Mouse (Mus musculus) gastrocnemius, adult 2 months (tissue): Measurements from ENCODE around the gene Pnrc2. TPM values are rescaled to one million over a fixed set of nuclear protein-coding genes. Genes with fewer than 3 reads are reported as not detected.
A peak's percentile ranks its signal among the peaks of the same experiment; 100 is the strongest.

Experiments
- DNase-seq: peaks from one replicate; pipeline ENCODE4 v3.0.0; 2022
- H3K27ac ChIP-seq: fragments of 200-600 bp; 2 replicates; pipeline ENCODE4 v1.8.1; 2022; ENCODE audit warnings: mild to moderate bottlenecking
- H3K4me3 ChIP-seq: fragments of 200-600 bp; 2 replicates; pipeline ENCODE4 v1.8.1; 2022; ENCODE audit warnings: mild to moderate bottlenecking, moderate library complexity
- CTCF ChIP-seq: fragments of 200-600 bp; IDR thresholded peaks from 2 replicates; pipeline ENCODE4 v1.8.1; 2022; ENCODE audit warnings: antibody characterized with exemption, mild to moderate bottlenecking, moderate library complexity
- intact Hi-C: fragments of 180-260 bp; cut with DNase I; formaldehyde crosslinking; loops from one replicate; pipeline ENCODE4 v1.15.1; 2025
- total RNA-seq, 2 experiments: library from RNA; stranded (reverse); gene quantifications; 2 replicates each; pipeline ENCODE4 v1.2.3; 2021

Pnrc2 gene
- total RNA-seq, 2 experiments from 2014 or later = 36.7 to 44.8 TPM

DNA sequence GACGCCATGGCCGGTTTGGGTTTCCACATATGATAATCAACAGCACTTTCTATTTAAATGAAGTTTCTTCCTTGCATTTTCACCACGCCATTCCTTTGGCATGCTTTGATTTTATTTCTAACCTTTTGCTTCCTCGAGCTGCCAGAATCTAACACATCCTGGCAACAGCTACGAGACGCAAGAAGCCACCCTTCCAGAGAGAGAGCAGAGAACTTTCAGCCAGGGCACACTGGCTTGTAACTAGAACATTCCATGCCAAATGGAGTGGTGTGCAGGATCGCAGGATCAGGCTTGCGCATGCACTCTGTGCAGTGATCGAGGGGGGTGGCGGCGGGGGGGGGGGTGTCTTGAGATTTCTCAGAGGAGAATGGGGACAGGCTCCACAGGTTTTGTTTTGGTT is 41.6 kb downstream of the Pnrc2 start:
- peak overlapping the region; percentile 31 for H3K4me3 ChIP-seq
- H3K27ac ChIP-seq = peak overlapping the region; percentile 90
- peak; percentile 74 for DNase-seq
- intact Hi-C loops = no loop called here
- TF ChIP-seq CTCF = no peak

DNA sequence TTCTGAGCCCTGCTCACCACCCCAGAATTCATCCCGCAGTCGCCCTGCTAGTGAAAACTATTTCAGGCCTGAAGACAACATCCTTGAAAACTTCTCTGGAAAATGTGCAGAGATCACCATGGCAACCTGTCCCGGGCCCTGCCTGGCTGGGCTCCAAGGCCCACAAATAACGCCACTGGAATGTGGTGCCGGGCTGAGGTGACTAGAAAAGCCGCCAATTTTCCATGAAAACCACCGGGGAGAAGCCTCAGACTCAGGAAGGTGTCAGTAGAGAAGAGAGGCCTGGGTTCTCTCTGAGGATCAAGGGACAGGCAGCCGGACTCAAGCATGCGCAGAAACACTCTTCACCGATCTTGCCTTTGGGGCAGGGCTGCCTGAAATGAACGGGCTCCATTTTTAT is 45.2 kb downstream of the Pnrc2 start:
- peak; percentile 83 for DNase-seq
- no peak for TF ChIP-seq CTCF
- Histone ChIP-seq H3K4me3 (peak overlapping the region; percentile 32), H3K27ac (peak overlapping the region; percentile 90)
- intact Hi-C loops = no loop called here

DNA sequence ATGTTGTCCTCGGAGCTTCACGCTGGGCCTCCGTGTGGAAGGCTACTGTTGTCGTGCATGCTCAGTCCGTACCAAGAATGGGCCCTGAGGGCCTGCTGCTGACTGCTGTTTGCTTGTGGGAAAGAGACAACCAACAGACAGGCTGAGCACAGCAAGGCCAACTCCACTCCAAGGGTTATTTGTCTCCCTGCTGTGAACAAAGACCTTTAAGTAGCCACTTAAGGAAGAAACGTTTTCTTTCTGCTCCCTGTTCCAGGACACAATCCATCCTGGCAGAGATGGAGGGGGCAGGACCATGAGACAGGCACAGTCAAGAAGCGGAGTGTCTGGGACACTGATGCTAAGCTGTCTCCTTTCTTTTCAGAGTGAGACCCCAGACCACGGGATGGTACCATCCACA is 49.4 kb downstream of the Pnrc2 start:
- DNase-seq = no peak
- no peak for TF ChIP-seq CTCF
- Histone ChIP-seq H3K27ac (peak overlapping the region; percentile 32; the same call in 1 of the 2 replicates), H3K4me3 (no peak overlapping the region)
- intact Hi-C loops = loop anchor here (5.0 kb wide), 1 partner anchor 53 kb away; no protein-coding TSS in a partner anchor

DNA sequence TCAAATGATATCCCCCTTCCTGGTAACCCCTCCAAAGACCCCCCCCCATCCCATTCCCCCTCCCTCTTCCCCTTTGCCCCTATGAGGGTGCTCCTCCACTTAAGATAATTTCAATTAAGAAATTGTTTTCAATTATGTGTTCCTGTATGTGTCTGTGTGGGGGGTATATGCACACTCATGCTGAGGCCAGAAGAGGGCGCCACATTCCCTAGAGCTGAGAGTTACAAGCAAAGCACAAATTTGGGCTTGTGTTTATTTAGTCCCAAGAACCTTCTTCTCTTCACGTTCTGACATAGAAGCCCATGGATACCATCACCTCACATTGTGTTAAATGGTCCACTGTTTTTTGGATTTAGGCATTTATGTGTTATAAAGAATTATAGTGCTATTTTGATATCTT is 50.4 kb downstream of the Pnrc2 start:
- DNase-seq = peak; percentile 42

DNA sequence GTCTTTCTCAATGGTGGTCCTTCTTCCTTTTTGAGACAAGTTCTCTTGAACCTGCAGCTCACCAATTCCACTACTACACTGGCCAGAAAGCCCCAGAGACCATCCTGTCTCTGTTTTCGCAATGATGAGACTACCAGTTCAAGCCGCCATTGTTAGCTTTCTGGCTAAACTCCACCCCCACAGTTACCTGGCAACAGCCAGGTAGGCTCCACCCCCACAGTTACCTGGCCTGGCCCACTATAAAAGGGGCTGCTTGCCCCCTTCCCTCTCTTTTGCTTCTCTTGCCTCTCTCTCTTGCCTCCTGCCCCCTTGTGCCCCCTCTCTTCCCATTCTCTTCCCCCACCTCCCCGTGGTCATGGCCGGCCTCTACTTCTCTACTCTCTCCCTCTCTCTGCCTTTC is 51.9 kb downstream of the Pnrc2 start:
- intact Hi-C loops = loop anchor here (5.0 kb wide), 1 partner anchor 56 kb away; no protein-coding TSS in a partner anchor
- no peak for TF ChIP-seq CTCF
- H3K27ac ChIP-seq = no peak overlapping the region
- no peak for DNase-seq
- H3K4me3 ChIP-seq = no peak overlapping the region

More for the DNA sequence above, 50.4 kb downstream of the Pnrc2 start:
- no peak overlapping the region for H3K4me3 ChIP-seq
- TF ChIP-seq CTCF = peak; percentile 55
- intact Hi-C loops = loop anchor here (5.0 kb wide), 1 partner anchor 54 kb away; no protein-coding TSS in a partner anchor
- H3K27ac ChIP-seq = no peak overlapping the region

Other genes with a start within 250 kb of the Pnrc2 start
- gene Ifnlr1, start 187.6 kb downstream of the Pnrc2 start, total RNA-seq = under 1 TPM; 0.17 to 0.31 TPM
- not detected for gene Il22ra1, start 145.7 kb downstream of the Pnrc2 start, total RNA-seq
- gene Myom3, start 114.1 kb downstream of the Pnrc2 start, total RNA-seq = 100 to 1,000 TPM in 1 of 2 experiments, 10 to 100 TPM in 1; 31.1 to 100 TPM
- 10 to 100 TPM; 27.2 to 30.6 TPM for gene Srsf10, start 18.1 kb downstream of the Pnrc2 start, total RNA-seq
- gene Cnr2, start 21.5 kb upstream of the Pnrc2 start, total RNA-seq = under 1 TPM; 0.10 to 0.11 TPM
- gene Fuca1, start 46.9 kb upstream of the Pnrc2 start, total RNA-seq = 10 to 100 TPM; 17.0 to 23.0 TPM
- 10 to 100 TPM; 31.7 to 43.4 TPM for gene Hmgcl, start 72.6 kb upstream of the Pnrc2 start, total RNA-seq
- under 1 TPM in 1 of 2 experiments, not detected in 1; 0.47 TPM for gene Gale, start 89.9 kb upstream of the Pnrc2 start, total RNA-seq
- gene Lypla2, start 98.8 kb upstream of the Pnrc2 start, total RNA-seq = 10 to 100 TPM; 25.6 to 30.4 TPM
- 10 to 100 TPM; 23.3 to 28.5 TPM for gene Pithd1, start 113.4 kb upstream of the Pnrc2 start, total RNA-seq
- gene Eloa, start 147.9 kb upstream of the Pnrc2 start, total RNA-seq = 10 to 100 TPM; 58.9 to 63.4 TPM
- 100 to 1,000 TPM; 215 to 256 TPM for gene Rpl11, start 179.6 kb upstream of the Pnrc2 start, total RNA-seq